Mouse (Mus musculus) midbrain, embryonic 12.5 days (tissue): ENCODE results near the gene Svs5. TPM values are rescaled to one million over a fixed set of nuclear protein-coding genes. Genes with fewer than 3 reads are reported as not detected.

Experiments used
- microRNA-seq: library from miRNA; unstranded; fragments of <30 nt; microRNA quantifications from one replicate; pipeline ENCODE4, GENCODE M21; 2017
- polyA plus RNA-seq: library from polyadenylated mRNA; unstranded; fragments of >200 nt; fragmentation: Nextera tagmentation; extraction: Ambion mirVana; gene quantifications from 2 replicates; pipeline ENCODE4 v1.2.1, GENCODE M21; 2016

Svs5 gene
- polyA plus RNA-seq, 1 experiment from 2014 or later = not detected

Small RNA genes within 50 kb of the gene (microRNA-seq; reads per million reads assigned to microRNA genes)
- gene Mir7678 = not detected

Other genes starting within 250 kb of the Svs5 start
- gene Kcns1, start 161.6 kb upstream of the Svs5 start, polyA plus RNA-seq = 0.16 and 0.31 TPM in 2 replicates
- gene Wfdc5, start 150.0 kb upstream of the Svs5 start, polyA plus RNA-seq = not detected in 2 replicates
- gene Wfdc12, start 142.1 kb upstream of the Svs5 start, polyA plus RNA-seq = not detected in 2 replicates
- gene Wfdc15a, start 132.6 kb upstream of the Svs5 start, polyA plus RNA-seq = not detected in 2 replicates
- gene Wfdc15b, start 111.1 kb upstream of the Svs5 start, polyA plus RNA-seq = not detected in 2 replicates
- not detected in 2 replicates for gene Svs2, start 94.3 kb upstream of the Svs5 start, polyA plus RNA-seq
- not detected in 2 replicates for gene Svs3b, start 76.1 kb upstream of the Svs5 start, polyA plus RNA-seq
- not detected in 2 replicates for gene Svs4, start 54.3 kb upstream of the Svs5 start, polyA plus RNA-seq
- gene Svs3a, start 43.5 kb upstream of the Svs5 start, polyA plus RNA-seq = not detected in 2 replicates
- gene Svs6, start 16.0 kb upstream of the Svs5 start, polyA plus RNA-seq = not detected in 2 replicates
- not detected in 2 replicates for gene Slpi, start 56.4 kb downstream of the Svs5 start, polyA plus RNA-seq
- gene Rbpjl, start 70.4 kb downstream of the Svs5 start, polyA plus RNA-seq = 0.15 TPM in 1 of 2 replicates, not detected in the other
- 2.8 and 13.5 TPM in 2 replicates for gene Matn4, start 72.4 kb downstream of the Svs5 start, polyA plus RNA-seq
- gene Sdc4, start 111.1 kb downstream of the Svs5 start, polyA plus RNA-seq = 10.5 and 11.3 TPM in 2 replicates
- 68.8 and 69.6 TPM in 2 replicates for gene Sys1, start 124.2 kb downstream of the Svs5 start, polyA plus RNA-seq
- 3.8 and 6.9 TPM in 2 replicates for gene Gm20458, start 128.2 kb downstream of the Svs5 start, polyA plus RNA-seq
- gene Trp53tg5, start 141.0 kb downstream of the Svs5 start, polyA plus RNA-seq = 0.19 TPM in 1 of 2 replicates, not detected in the other
- 4.7 and 6.0 TPM in 2 replicates for gene Dbndd2, start 153.4 kb downstream of the Svs5 start, polyA plus RNA-seq
- 46.2 and 48.7 TPM in 2 replicates for gene Pigt, start 164.8 kb downstream of the Svs5 start, polyA plus RNA-seq
- gene Wfdc2, start 229.7 kb downstream of the Svs5 start, polyA plus RNA-seq = 15.3 and 16.4 TPM in 2 replicates
- gene Spint3, start 240.7 kb downstream of the Svs5 start, polyA plus RNA-seq = not detected in 2 replicates